8 mouse cellular contexts compared by ENCODE assay signal in the genomic region with DNA sequence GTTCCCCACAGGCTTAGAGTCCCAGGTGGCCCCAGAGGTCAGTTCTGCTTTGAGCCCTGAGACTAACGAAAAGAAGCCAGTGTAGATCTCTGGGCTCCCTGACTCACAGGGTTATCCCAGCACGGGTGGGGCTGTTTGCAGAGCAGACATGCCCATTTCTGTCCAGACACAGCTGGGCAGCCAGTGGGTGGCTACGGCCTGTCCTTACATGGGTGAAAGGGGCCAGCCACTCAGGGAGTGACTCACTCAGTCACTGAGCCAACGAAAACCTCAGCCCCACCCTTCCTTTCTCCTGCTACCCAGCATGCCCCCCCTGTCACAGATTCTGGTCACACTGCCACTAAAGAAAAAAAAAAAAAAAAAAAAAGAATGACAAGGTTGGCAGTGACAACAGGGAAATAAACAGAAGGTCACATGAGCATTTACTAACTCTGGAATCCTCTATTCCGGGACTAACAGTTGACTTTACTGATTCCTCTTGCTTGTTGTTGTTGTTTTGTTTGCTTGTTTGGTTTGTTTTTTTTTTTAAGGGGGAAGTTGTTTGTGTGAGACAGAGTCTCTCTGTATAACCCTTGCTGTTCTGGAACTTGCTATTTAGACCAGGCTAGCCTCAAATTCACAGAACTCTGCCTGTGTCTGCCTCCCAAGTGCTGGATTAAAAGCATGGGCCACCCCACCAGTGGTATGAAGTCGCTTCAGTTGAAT. TPM values are rescaled to one million over a fixed set of nuclear protein-coding genes. Genes with fewer than 3 reads are reported as not detected.
A peak's percentile ranks its signal among the peaks of the same experiment; 100 is the strongest.
DNase-seq lines count a peak whose midpoint lies in the region; TF ChIP-seq lines count a peak whose summit lies in the region.

No protein-coding gene starts in this region.

- peaks cover 34% of the 10 kb centered on the region for H3K4me1 ChIP-seq in lung, adult 2 months (ENCODE audit: control insufficient read depth, insufficient read depth, low read length)

- peak; percentile 93 for DNase-seq in layer of hippocampus, adult 9-11 months
- DNase-seq in layer of hippocampus, postnatal 14 days (ENCODE audit: low spot score in 2 of 2): no peak
- DNase-seq in adipocyte (ENCODE audit: low spot score): peak; percentile 95
- DNase-seq in gastrocnemius, postnatal 14 days: peak; percentile 90
- peak; percentile 94 for DNase-seq in kidney, adult 11 months
- DNase-seq in lung, adult 2 months: peak; percentile 85
- DNase-seq in spleen, postnatal 10 days (ENCODE audit: low spot score in 2 of 2): peak; percentile 58 to 74
- DNase-seq in embryo, embryonic 10.5 days (ENCODE audit: low spot score): no peak

- TF ChIP-seq CTCF in lung, adult 2 months (IDR thresholded peaks at IDR 0.05; ENCODE audit: insufficient read depth, low read length): no peak

- TF ChIP-seq POLR2A in lung, adult 2 months (IDR thresholded peaks at IDR 0.05; ENCODE audit: borderline replicate concordance, extremely low read depth, low read depth, low read length): peak; percentile 37; the same call in 1 of the 2 replicates

- intact Hi-C loops in gastrocnemius, postnatal 14 days (cut with DNase I; ENCODE audit: low total_unique reads): loop anchor here (5.0 kb wide), 1 partner anchor 43 kb away; no protein-coding TSS in a partner anchor

- H3K4me3 ChIP-seq in lung, adult 2 months (replicated peaks; ENCODE audit: extremely low read depth, low read depth, low read length): peak overlapping the region; percentile 6

- WGBS in lung, adult 2 months: 4% methylated on average over 6 of the region's 6 CpGs

RNA-seq across cellular contexts. Expression of a gene that starts 50.7 kb away (rescaled TPM):
- total RNA-seq in layer of hippocampus, postnatal 14 days (2021): 10 to 100 TPM; 64.9 to 65.1 TPM
- 10 to 100 TPM; 41.8 to 42.8 TPM for total RNA-seq in gastrocnemius, postnatal 14 days (2021)
- 50.0 and 79.4 TPM in 2 replicates for polyA plus RNA-seq in lung, adult 2 months (2012; rRNA removed)

Comparison
In these comparisons a context has a peak if more than half of its experiments do, and no peak if none do; other contexts are left out.
1. DNase-seq: peak in layer of hippocampus, adult 9-11 months (single experiment), adipocyte (single experiment), gastrocnemius, postnatal 14 days (single experiment), kidney, adult 11 months (single experiment), lung, adult 2 months (single experiment) and spleen, postnatal 10 days (2 of 2); none in layer of hippocampus, postnatal 14 days (0 of 2) and embryo, embryonic 10.5 days (single experiment).